Mouse (Mus musculus) erythroblast, embryonic 14.5 days (primary cell): ENCODE measurements at regions not wholly inside any gene's neighbourhood (a gene's known extent, or its start where the extent isn't known, plus 50 kb on each side); places are given as distances from the start of the nearest gene placed in this dataset.

Experiments
- GATA1 ChIP-seq: IDR thresholded peaks from 2 replicates; pipeline ENCODE4 v1.6.1; 2012; ENCODE audit warnings: low read length, inconsistent platforms, mixed read lengths
- TAL1 ChIP-seq: IDR thresholded peaks from 3 replicates; pipeline ENCODE4 v1.6.1; 2012; ENCODE audit warnings: low read length, inconsistent platforms, mixed read lengths

DNA sequence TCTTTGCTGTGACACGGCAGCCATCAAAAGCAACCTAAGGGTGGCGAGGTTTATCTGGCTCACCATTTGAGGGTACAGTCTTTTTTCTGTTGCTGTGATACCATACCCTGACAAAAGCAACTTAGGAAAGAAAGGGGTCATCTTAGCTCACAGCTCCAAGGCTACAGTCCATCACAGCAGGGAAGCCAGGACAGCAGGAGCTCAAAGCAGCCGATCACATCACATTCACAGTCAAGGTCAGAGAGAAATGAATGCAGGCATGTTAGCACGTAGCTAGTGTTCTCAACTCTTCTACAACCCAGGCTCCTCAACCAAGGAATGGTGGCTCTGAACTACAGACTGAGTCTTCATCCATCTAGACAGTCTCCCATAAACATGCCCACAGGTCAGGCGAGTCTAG, 102.0 kb downstream of the En1 start:
- TF ChIP-seq TAL1 (no peak), GATA1 (no peak)
